Mouse (Mus musculus): ENCODE measurements around the gene Klhl21. TPM values are rescaled to one million over a fixed set of nuclear protein-coding genes. Genes with fewer than 3 reads are reported as not detected.
"Not testable (repeated sequence)": the region's sequence is repeated elsewhere in the genome, so short reads cannot be mapped to it uniquely, and the experiment has no call there.

Gene Klhl21
- total RNA-seq, 2 experiments from 2014 or later = 37.2 to 38.9 TPM

GRCm38 (mm10) chr4:152020024-152020423, 11.4 kb downstream of the Klhl21 start:
- no peak for DNase-seq (ENCODE audit: low spot score in 2 of 2)

GRCm38 (mm10) chr4:152021568-152022097, 13.0 kb downstream of the Klhl21 start:
- no peak for DNase-seq (ENCODE audit: low spot score in 2 of 2)

GRCm38 (mm10) chr4:152022506-152022905, 13.9 kb downstream of the Klhl21 start:
- DNase-seq (ENCODE audit: low spot score in 2 of 2) = no peak

GRCm38 (mm10) chr4:152024525-152024924, 15.9 kb downstream of the Klhl21 start:
- no peak for DNase-seq (ENCODE audit: low spot score in 2 of 2)

GRCm38 (mm10) chr4:152026751-152027508, 18.3 kb downstream of the Klhl21 start:
- DNase-seq (ENCODE audit: low spot score in 2 of 2) = peak in 1 of 2 experiments; percentile 38

- peak; percentile 88 to 96 for DNase-seq (ENCODE audit: low spot score in 2 of 2)
Observed at GRCm38 (mm10) chr4:152027524-152027923, 18.9 kb downstream of the Klhl21 start, which contains the start of gene Zbtb48. Gene Zbtb48, minus strand, starts transcription at chr4:152027671.

GRCm38 (mm10) chr4:152028456-152028855, 19.9 kb downstream of the Klhl21 start:
- DNase-seq (ENCODE audit: low spot score in 2 of 2) = no peak

GRCm38 (mm10) chr4:152029087-152029486, 20.5 kb downstream of the Klhl21 start:
- no peak for DNase-seq (ENCODE audit: low spot score in 2 of 2)

GRCm38 (mm10) chr4:152029997-152030396, 21.4 kb downstream of the Klhl21 start:
- no peak for DNase-seq (ENCODE audit: low spot score in 2 of 2)

GRCm38 (mm10) chr4:152032922-152033321, 24.3 kb downstream of the Klhl21 start:
- DNase-seq (ENCODE audit: low spot score in 2 of 2) = no peak

GRCm38 (mm10) chr4:152036464-152036863, 27.9 kb downstream of the Klhl21 start:
- DNase-seq (ENCODE audit: low spot score in 2 of 2) = not testable (repeated sequence)

- DNase-seq (ENCODE audit: low spot score in 2 of 2) = peak in 1 of 2 experiments; percentile 49
Observed at GRCm38 (mm10) chr4:152038225-152038984, 29.8 kb downstream of the Klhl21 start, which contains the start of gene Tas1r1. Gene Tas1r1, minus strand, starts transcription at chr4:152038568.

- peak; percentile 94 to 96 for DNase-seq (ENCODE audit: low spot score in 2 of 2)
Observed at GRCm38 (mm10) chr4:152038985-152039830, 30.6 kb downstream of the Klhl21 start, which contains the start of gene Nol9. Gene Nol9, plus strand, starts transcription at chr4:152039321.

GRCm38 (mm10) chr4:152039831-152040310, 31.3 kb downstream of the Klhl21 start:
- DNase-seq (ENCODE audit: low spot score in 2 of 2) = no peak

- DNase-seq (ENCODE audit: low spot score in 2 of 2) = no peak
Observed at GRCm38 (mm10) chr4:152041924-152042641, 33.5 kb downstream of the Klhl21 start.

GRCm38 (mm10) chr4:152043171-152043570, 34.6 kb downstream of the Klhl21 start:
- DNase-seq (ENCODE audit: low spot score in 2 of 2) = no peak

GRCm38 (mm10) chr4:152044609-152045008, 36.0 kb downstream of the Klhl21 start:
- no peak for DNase-seq (ENCODE audit: low spot score in 2 of 2)

- DNase-seq (ENCODE audit: low spot score in 2 of 2) = no peak
Observed at GRCm38 (mm10) chr4:152062390-152063110, 53.9 kb downstream of the Klhl21 start.

GRCm38 (mm10) chr4:152067280-152067679, 58.7 kb downstream of the Klhl21 start:
- no peak for DNase-seq (ENCODE audit: low spot score in 2 of 2)

Data from gastrocnemius, postnatal 4 days (tissue).